Mouse (Mus musculus) heart, embryonic 13.5 days (tissue): ENCODE data around the gene Cstf1. TPM values are rescaled to one million over a fixed set of nuclear protein-coding genes. Genes with fewer than 3 reads are reported as not detected.

Experiments
- ATAC-seq: fragments of 200-750 bp; cut with Nextera tagmentation; 2 replicates; pipeline ENCODE4 v1.8.0; 2017; ENCODE audit warnings: moderate TSS enrichment; ENCODE audit not compliant: insufficient number of reproducible peaks, low FRiP score, low TSS enrichment; ENCODE audit errors: extremely low read depth
- H3K27ac ChIP-seq: fragments of 300-500 bp; sonication (generic); replicated peaks from 2 replicates; pipeline ENCODE4 v1.5.1; 2015; ENCODE audit warnings: moderate library complexity, mild to moderate bottlenecking, inconsistent platforms
- H3K27me3 ChIP-seq: fragments of 300-500 bp; sonication (generic); replicated peaks from 2 replicates; pipeline ENCODE4 v1.6.1; 2015; ENCODE audit warnings: mild to moderate bottlenecking, inconsistent platforms
- H3K36me3 ChIP-seq: fragments of 300-500 bp; sonication (generic); 2 replicates; pipeline ENCODE4 v1.6.1; 2015; ENCODE audit warnings: mild to moderate bottlenecking, inconsistent platforms
- H3K4me1 ChIP-seq: fragments of 300-500 bp; sonication (generic); 2 replicates; pipeline ENCODE4 v1.6.1; 2015; ENCODE audit warnings: inconsistent platforms
- H3K4me2 ChIP-seq: fragments of 300-500 bp; sonication (generic); 2 replicates; pipeline ENCODE4 v1.6.1; 2015; ENCODE audit warnings: inconsistent platforms, mild to moderate bottlenecking, moderate library complexity
- H3K4me3 ChIP-seq: fragments of 300-500 bp; sonication (generic); 2 replicates; pipeline ENCODE4 v1.5.1; 2015; ENCODE audit warnings: moderate library complexity, mild to moderate bottlenecking, inconsistent platforms
- H3K9ac ChIP-seq: fragments of 300-500 bp; sonication (generic); 2 replicates; pipeline ENCODE4 v1.6.1; 2015; ENCODE audit warnings: inconsistent platforms, mild to moderate bottlenecking, moderate library complexity
- H3K9me3 ChIP-seq: fragments of 300-500 bp; sonication (generic); 2 replicates; pipeline ENCODE4 v1.6.1; 2016; ENCODE audit warnings: inconsistent platforms
- WGBS: fragments of 180-500 bp; shearing (Covaris S2); methylation state at CpG from one replicate; pipeline ENCODE4 v1.1.7; 2015; ENCODE audit warnings: mixed read lengths; 5-methylcytosine and 5-hydroxymethylcytosine counted together
- polyA plus RNA-seq: library from polyadenylated mRNA; unstranded; fragments of >200 nt; fragmentation: Nextera tagmentation; extraction: Ambion mirVana; gene quantifications from 2 replicates; pipeline ENCODE4 v1.2.1, GENCODE M21; 2015

Cstf1 gene
- polyA plus RNA-seq, 1 experiment from 2014 or later: 28.0 TPM

DNA sequence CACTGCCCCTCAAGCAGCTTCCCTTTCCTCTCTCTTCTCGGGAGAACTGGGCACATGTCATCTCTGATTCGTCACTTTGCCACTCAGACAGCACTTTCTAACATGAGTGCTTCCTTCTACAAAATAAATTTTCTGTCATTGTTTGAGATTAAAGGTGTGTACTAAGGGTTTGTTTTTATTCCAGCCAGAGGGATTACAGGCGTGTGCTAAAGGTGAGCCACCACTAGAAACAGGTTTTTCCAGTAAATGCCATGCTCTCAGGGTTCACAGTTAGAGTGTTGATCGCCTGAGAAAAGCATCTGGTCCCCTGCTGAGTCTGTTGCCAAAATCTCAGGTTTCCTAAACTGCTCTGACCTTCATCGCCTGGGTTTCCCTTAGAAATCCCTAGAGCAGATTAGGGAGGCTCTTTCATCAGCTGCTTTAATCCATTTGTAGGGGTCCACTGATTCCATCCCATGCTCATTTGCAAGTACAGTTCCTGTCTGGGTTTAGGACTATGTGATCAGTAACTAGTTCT lies 6.6 kb downstream of the Cstf1 start:
- Histone ChIP-seq H3K27ac (no peak overlapping the region), H3K4me2 (no peak overlapping the region), H3K4me3 (no peak overlapping the region), H3K36me3 (peaks cover 94% of the 10 kb centered on the region), H3K9ac (no peak overlapping the region), H3K4me1 (peaks cover 5% of the 10 kb centered on the region), H3K27me3 (no peaks in the 10 kb centered on the region), H3K9me3 (no peaks in the 10 kb centered on the region)
- 58% methylated on average over 5 of the region's 5 CpGs for WGBS
- ATAC-seq: no peak

DNA sequence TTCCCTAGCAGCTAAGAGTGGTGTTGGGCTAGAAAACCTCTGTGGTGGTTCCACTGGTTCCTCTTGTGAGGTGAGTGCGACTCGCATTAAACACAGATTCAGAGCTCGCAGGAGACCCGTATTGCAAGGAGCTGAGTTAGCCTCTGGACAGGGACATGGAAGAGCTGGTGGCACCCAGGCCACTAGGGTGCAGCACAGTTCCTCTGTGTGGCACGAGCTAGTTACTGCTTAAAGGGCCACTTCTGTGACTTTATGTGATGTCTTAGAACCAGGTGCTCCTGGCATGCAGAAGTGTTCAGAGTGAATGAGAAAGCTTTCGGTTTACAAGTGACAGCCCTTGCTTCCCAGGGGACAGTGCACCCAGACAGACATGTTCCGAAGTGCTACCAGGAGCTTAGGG lies 7.9 kb downstream of the Cstf1 start:
- WGBS: 63% methylated on average over 7 of the region's 7 CpGs
- H3K9ac ChIP-seq: no peak overlapping the region
- ATAC-seq: no peak

DNA sequence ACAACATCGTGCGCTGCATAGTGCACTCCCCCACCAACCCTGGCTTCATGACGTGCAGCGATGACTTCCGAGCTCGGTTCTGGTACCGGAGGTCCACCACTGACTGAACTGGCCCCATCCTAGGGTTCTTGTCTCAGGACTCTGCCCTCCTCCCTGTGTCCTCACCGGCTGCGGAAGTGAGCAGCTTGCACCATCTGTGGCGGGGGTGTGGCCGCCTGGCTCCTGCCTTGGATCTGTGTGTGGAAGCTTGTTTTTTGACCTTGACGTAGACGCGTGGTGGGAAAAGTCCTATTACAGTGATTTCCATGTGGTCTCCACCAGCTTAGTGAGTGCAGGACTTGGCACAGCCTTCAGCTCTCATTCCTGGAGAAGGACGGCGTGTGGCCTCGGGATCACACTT lies 10.0 kb downstream of the Cstf1 start:
- Histone ChIP-seq H3K4me2 (no peak overlapping the region), H3K4me3 (no peak overlapping the region), H3K9me3 (no peaks in the 10 kb centered on the region), H3K27me3 (no peaks in the 10 kb centered on the region), H3K9ac (no peak overlapping the region), H3K36me3 (peaks cover 78% of the 10 kb centered on the region), H3K27ac (no peak overlapping the region), H3K4me1 (peaks cover 6% of the 10 kb centered on the region)
- ATAC-seq: no peak
- WGBS: 92% methylated on average over 17 of the region's 17 CpGs

More for the DNA sequence above, 7.9 kb downstream of the Cstf1 start:
- H3K36me3 ChIP-seq: peaks cover 97% of the 10 kb centered on the region
- H3K9me3 ChIP-seq: no peaks in the 10 kb centered on the region
- H3K27ac ChIP-seq: no peak overlapping the region
- H3K27me3 ChIP-seq: no peaks in the 10 kb centered on the region
- no peaks in the 10 kb centered on the region for H3K4me1 ChIP-seq
- no peak overlapping the region for H3K4me2 ChIP-seq
- no peak overlapping the region for H3K4me3 ChIP-seq

DNA sequence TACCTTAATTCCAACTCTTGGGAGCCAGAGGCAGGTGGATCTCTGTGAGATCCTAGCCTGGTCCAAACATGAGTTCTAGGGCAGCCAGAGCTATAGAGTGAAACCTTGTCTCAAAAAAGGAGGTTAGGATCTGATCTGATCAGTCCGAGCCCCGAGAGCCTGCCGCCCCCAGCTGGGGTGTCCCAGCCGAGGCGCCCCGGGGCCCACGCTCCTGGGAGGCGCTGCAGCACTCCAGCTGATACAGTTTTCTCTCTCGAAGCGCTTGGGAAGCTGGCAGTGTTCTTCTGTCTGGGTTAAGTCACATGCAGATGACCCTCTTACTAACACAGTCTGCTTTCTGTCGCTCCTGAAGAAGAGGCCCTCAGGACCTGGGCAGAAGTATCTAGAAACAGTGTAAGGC lies 10.9 kb downstream of the Cstf1 start:
- Histone ChIP-seq H3K4me3 (no peak overlapping the region), H3K4me2 (no peak overlapping the region), H3K36me3 (peaks cover 69% of the 10 kb centered on the region), H3K27me3 (no peaks in the 10 kb centered on the region), H3K4me1 (peaks cover 6% of the 10 kb centered on the region), H3K27ac (no peak overlapping the region), H3K9ac (no peak overlapping the region), H3K9me3 (no peaks in the 10 kb centered on the region)
- no peak for ATAC-seq
- WGBS: 89% methylated on average over 11 of the region's 11 CpGs

DNA sequence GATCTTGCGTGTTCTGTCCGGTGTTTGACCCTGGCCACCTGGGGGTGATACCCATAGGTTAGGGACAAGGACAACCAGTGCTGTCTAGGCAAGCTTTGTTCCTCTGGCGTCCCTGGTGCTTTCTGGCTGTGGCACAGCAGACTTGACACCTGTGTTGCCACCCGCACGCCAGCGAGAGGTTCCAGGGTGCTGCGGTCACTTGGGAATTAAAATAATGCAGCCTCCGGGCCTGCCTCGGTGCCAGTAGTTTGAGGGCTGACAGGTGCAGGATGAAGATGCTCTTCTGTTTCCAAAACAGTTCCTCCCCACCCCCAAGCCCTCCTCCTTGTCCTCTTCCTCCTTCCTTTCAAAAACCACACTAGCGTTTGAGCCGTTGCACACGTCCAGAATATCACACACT lies 11.4 kb downstream of the Cstf1 start:
- no peak overlapping the region for H3K4me2 ChIP-seq
- H3K9ac ChIP-seq: no peak overlapping the region
- no peaks in the 10 kb centered on the region for H3K27me3 ChIP-seq
- H3K4me1 ChIP-seq: peaks cover 6% of the 10 kb centered on the region
- WGBS: 78% methylated on average over 12 of the region's 12 CpGs
- peaks cover 64% of the 10 kb centered on the region for H3K36me3 ChIP-seq
- no peak for ATAC-seq
- H3K27ac ChIP-seq: no peak overlapping the region
- no peaks in the 10 kb centered on the region for H3K9me3 ChIP-seq
- no peak overlapping the region for H3K4me3 ChIP-seq

DNA sequence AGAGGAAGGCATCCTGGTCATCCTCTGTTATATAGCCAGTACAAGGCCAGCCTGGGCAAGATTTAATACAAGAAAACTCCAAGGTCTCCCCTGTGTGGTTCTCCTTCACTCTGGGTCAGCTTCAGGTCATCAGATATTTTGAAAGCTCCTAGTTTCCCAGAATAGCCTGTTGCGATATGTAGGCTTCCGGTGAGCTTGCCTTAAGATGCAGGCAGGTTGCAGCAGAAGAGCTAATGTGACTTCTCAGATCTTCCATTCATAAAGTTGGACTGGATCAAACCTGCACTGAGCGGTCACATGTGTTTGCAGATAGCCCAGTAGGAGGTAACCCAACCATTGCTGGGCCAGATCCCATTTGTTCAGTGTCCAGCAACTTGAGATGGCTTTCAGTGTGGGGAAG lies 14.2 kb downstream of the Cstf1 start:
- no peak overlapping the region for H3K4me3 ChIP-seq
- no peak overlapping the region for H3K4me2 ChIP-seq
- H3K9ac ChIP-seq: no peak overlapping the region
- no peaks in the 10 kb centered on the region for H3K9me3 ChIP-seq
- H3K27me3 ChIP-seq: no peaks in the 10 kb centered on the region
- peaks cover 36% of the 10 kb centered on the region for H3K36me3 ChIP-seq
- peaks cover 6% of the 10 kb centered on the region for H3K4me1 ChIP-seq
- no peak overlapping the region for H3K27ac ChIP-seq
- WGBS: 44% methylated on average over 3 of the region's 3 CpGs
- ATAC-seq: no peak

DNA sequence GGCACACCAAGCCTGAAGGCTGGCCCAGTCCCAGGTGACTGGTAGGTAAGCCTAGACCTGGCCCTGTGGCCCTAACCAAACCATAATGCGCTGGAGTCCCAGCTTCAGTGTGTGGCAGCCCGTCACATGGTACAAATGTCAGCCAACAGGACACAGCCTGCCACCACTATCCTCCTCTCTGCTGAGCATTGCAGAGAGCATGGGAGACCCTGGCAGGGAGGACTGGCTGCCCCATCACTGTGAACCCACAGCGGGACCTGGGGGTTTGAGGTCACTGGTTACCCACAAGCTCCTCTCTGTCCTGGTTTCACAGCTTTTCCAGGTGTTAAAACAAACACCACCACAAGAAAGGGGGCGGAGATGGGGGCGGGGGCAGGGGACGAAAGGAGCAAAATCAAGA lies 19.9 kb downstream of the Cstf1 start:
- Histone ChIP-seq H3K9ac (no peak overlapping the region), H3K27me3 (0 out of 2 replicates have a peak, but pooled peaks cover 10% of the 10 kb centered on the region), H3K27ac (no peak overlapping the region), H3K36me3 (no peaks in the 10 kb centered on the region), H3K4me2 (no peak overlapping the region), H3K4me1 (peaks cover 7% of the 10 kb centered on the region), H3K4me3 (no peak overlapping the region), H3K9me3 (no peaks in the 10 kb centered on the region)
- WGBS: 29% methylated on average over 6 of the region's 6 CpGs
- ATAC-seq: no peak

DNA sequence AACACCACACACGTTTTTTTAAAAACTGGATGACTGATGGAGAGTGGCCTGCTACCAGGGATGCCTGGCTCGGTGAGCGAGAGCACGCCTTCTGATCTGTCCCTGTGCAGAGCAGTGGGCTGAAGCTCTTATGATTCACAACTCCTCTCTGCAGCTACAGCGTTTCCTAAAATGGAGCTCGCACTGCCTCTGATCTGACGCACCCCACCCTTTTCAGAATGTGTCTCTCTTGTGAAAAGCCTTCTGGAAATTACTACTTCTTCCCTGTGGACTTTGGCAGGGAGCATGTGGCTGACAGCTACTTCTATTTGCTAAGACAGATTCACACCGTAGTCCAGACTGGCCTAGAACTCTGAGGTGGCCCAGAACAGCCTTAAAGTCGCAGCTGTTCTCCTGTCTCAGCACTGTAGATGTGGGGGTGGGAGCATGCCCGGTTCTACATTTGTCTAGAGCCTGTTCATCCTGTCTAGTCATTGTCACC lies 21.6 kb downstream of the Cstf1 start:
- Histone ChIP-seq H3K4me3 (no peak overlapping the region), H3K9ac (no peak overlapping the region), H3K36me3 (no peaks in the 10 kb centered on the region), H3K9me3 (no peaks in the 10 kb centered on the region), H3K27ac (no peak overlapping the region), H3K4me2 (no peak overlapping the region), H3K4me1 (peaks cover 7% of the 10 kb centered on the region), H3K27me3 (peaks cover 16% of the 10 kb centered on the region; the same call in 1 of the 2 replicates)
- 45% methylated on average over 10 of the region's 10 CpGs for WGBS
- ATAC-seq: no peak

DNA sequence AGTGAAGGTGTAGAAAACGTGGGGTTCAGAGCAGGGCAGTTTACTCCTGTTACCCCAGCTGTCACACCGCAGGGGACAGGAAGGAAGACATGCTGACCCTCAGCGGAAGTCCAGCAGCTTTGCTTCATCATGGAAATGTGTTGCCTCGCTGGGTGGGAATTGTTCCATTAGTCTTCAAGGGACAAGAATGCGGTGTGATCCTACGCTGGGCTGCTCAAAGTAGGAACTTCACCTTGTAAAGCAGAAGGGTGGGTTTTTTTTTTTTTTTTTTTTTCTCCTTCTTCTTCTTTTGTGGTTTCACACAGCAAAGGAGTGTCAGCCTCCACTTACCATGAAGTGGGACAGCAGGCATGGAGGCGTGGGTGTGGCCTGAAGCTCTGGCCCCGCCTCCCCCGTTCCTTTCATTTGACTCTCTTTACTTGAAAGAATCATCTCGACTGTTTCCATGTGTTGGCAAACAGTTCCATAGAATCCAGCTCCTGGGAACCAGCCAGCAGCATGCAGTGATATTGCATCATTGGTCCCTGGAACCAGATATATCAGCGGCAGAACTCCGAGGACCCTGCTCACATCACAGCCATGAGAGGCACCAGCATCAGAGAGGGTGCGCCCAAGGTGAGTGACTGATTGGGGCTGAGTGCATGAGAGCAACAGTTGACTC lies 23.0 kb downstream of the Cstf1 start, which contains the start of gene Cass4:
TSS of gene Cass4 (plus strand) at position 404 of the 661 bp plus-strand sequence.
- Histone ChIP-seq H3K27me3 (peaks cover 18% of the 10 kb centered on the region; the same call in 1 of the 2 replicates), H3K9ac (no peak within 1 kb of the TSS), H3K27ac (no peak within 1 kb of the TSS), H3K36me3 (no peaks in the 10 kb centered on the region), H3K4me2 (peak within 1 kb of the TSS; percentile 48), H3K4me1 (peaks cover 7% of the 10 kb centered on the region), H3K4me3 (peak within 1 kb of the TSS; percentile 3; the same call in 1 of the 2 replicates), H3K9me3 (no peaks in the 10 kb centered on the region)
- 20% methylated on average over 13 of the region's 13 CpGs for WGBS
- ATAC-seq: no peak

DNA sequence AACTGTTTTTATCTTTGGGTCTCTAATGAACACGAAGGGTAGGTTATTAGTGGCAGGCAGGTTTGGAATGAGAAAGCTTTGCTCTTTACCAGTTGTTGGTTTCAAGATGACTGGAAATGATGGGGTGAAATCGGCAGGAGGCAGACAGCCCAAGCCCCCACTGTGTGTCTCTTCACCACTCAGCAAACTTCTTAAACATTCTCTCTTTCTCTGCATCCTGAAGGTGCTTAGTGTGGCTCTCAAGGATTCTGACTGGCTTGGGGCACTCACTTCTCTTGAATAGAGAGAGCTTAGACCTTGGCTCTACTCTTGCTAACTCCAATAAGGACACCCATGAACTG lies 23.5 kb downstream of the Cstf1 start:
- H3K27ac ChIP-seq: no peak overlapping the region
- no peak overlapping the region for H3K9ac ChIP-seq
- peaks cover 7% of the 10 kb centered on the region for H3K4me1 ChIP-seq
- WGBS: 53% methylated on average over 2 of the region's 2 CpGs
- ATAC-seq: no peak
- peaks cover 21% of the 10 kb centered on the region; the same call in 1 of the 2 replicates for H3K27me3 ChIP-seq
- peak overlapping the region; percentile 3; the same call in 1 of the 2 replicates for H3K4me3 ChIP-seq
- no peaks in the 10 kb centered on the region for H3K36me3 ChIP-seq
- H3K9me3 ChIP-seq: no peaks in the 10 kb centered on the region
- H3K4me2 ChIP-seq: peak overlapping the region; percentile 48

DNA sequence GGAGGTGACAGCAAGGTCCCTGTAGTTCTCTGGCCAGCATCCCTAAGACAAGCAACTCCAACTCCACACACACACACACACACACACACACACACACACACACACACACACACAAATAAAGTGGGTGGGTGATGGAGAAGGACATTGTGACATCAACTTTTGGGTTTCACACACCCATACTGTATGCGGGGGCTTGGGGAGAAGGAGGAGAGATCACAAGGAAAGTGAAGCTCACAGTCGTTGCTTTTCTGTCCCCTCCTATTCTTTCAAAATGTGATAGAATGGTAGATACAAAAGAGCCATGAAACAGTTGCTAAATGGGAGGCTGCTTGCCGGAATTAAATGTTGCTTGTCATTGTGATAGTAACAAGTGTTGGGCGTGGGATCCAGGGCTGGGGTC lies 24.2 kb downstream of the Cstf1 start:
- Histone ChIP-seq H3K36me3 (no peaks in the 10 kb centered on the region), H3K9ac (no peak overlapping the region), H3K4me2 (no peak overlapping the region), H3K27ac (no peak overlapping the region), H3K27me3 (peaks cover 21% of the 10 kb centered on the region; the same call in 1 of the 2 replicates), H3K4me3 (no peak overlapping the region), H3K4me1 (peaks cover 7% of the 10 kb centered on the region), H3K9me3 (no peaks in the 10 kb centered on the region)
- 73% methylated on average over 4 of the region's 4 CpGs for WGBS
- no peak for ATAC-seq

DNA sequence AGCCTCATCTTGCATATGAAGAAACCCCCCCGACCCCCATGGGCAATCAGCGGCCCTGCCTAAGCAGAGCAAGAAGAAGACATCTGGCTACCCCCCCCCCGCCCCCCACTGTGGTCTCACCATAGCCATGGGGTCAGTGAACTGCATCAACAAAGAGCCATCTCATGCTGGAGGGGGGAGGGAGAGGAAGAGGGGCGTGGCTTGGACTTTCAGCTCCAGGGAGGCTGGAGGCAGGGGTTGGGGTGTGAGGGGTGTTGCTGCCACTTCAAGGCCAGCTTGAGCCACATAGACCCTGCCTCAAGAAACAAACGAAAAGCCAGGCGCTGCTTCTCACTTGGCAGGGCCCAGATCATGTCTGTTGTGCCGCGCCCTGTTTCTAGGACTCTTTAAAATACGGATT lies 25.5 kb downstream of the Cstf1 start:
- H3K4me2 ChIP-seq: no peak overlapping the region
- no peaks in the 10 kb centered on the region for H3K9me3 ChIP-seq
- no peak overlapping the region for H3K27ac ChIP-seq
- no peak for ATAC-seq
- peaks cover 14% of the 10 kb centered on the region for H3K4me1 ChIP-seq
- H3K9ac ChIP-seq: no peak overlapping the region
- 40% methylated on average over 9 of the region's 9 CpGs for WGBS
- H3K27me3 ChIP-seq: peaks cover 21% of the 10 kb centered on the region
- H3K4me3 ChIP-seq: no peak overlapping the region
- H3K36me3 ChIP-seq: no peaks in the 10 kb centered on the region
